Mouse (Mus musculus) forebrain, embryonic 16.5 days (tissue): ENCODE measurements around the gene 2310022B05Rik. TPM values are rescaled to one million over a fixed set of nuclear protein-coding genes. Genes with fewer than 3 reads are reported as not detected.

Experiments
- ATAC-seq: fragments of 200-750 bp; cut with Nextera tagmentation; 2 replicates; pipeline ENCODE4 v1.8.0; 2017; ENCODE audit warnings: mild to moderate bottlenecking, moderate library complexity
- H3K27ac ChIP-seq: fragments of 300-500 bp; sonication (generic); 2 replicates; pipeline ENCODE4 v1.5.1; 2014; ENCODE audit warnings: low read length, control low read depth
- H3K27me3 ChIP-seq: fragments of 300-500 bp; sonication (generic); replicated peaks from 2 replicates; pipeline ENCODE4 v1.6.1; 2014; ENCODE audit warnings: low read length; ENCODE audit not compliant: control insufficient read depth, insufficient read depth
- H3K36me3 ChIP-seq: fragments of 300-500 bp; sonication (generic); 2 replicates; pipeline ENCODE4 v1.6.1; 2014; ENCODE audit not compliant: control insufficient read depth, insufficient read depth
- H3K4me1 ChIP-seq: fragments of 300-500 bp; sonication (generic); replicated peaks from 2 replicates; pipeline ENCODE4 v1.6.1; 2014; ENCODE audit warnings: low read length; ENCODE audit not compliant: control insufficient read depth, insufficient read depth
- H3K4me2 ChIP-seq: fragments of 300-500 bp; sonication (generic); 2 replicates; pipeline ENCODE4 v1.6.1; 2014; ENCODE audit warnings: mild to moderate bottlenecking, low read length, control low read depth
- H3K4me3 ChIP-seq: fragments of 300-500 bp; sonication (generic); replicated peaks from 2 replicates; pipeline ENCODE4 v1.5.1; 2014; ENCODE audit warnings: mild to moderate bottlenecking, low read length, control low read depth
- H3K9ac ChIP-seq: fragments of 300-500 bp; sonication (generic); replicated peaks from 2 replicates; pipeline ENCODE4 v1.6.1; 2014; ENCODE audit warnings: low read depth, low read length, control low read depth
- H3K9me3 ChIP-seq: fragments of 300-500 bp; sonication (generic); 2 replicates; pipeline ENCODE4 v1.6.1; 2016; ENCODE audit warnings: low read length; ENCODE audit not compliant: control insufficient read depth
- WGBS: fragments of 180-500 bp; shearing (Covaris S2); extraction: QIAGEN DNeasy Blood & Tissue Kit; methylation state at CpG from one replicate; pipeline ENCODE4 v1.1.7; 2014; 5-methylcytosine and 5-hydroxymethylcytosine counted together
- polyA plus RNA-seq: library from polyadenylated mRNA; unstranded; fragments of >200 nt; fragmentation: Nextera tagmentation; extraction: Ambion mirVana; gene quantifications from 2 replicates; pipeline ENCODE4 v1.2.1, GENCODE M21; 2015

2310022B05Rik gene
- 26.0 and 29.4 TPM in 2 replicates for polyA plus RNA-seq

GRCm38 (mm10) chr8:124663112-124663873 is at the start of gene 2310022B05Rik:
TSS of gene 2310022B05Rik (minus strand) at chr8:124663369.
- WGBS = 1% methylated on average over 60 of the region's 69 CpGs
- H3K4me2 ChIP-seq = peak within 1 kb of the TSS; percentile 91
- H3K4me3 ChIP-seq = peak within 1 kb of the TSS; percentile 87
- peak; percentile 88 for ATAC-seq
- no peaks in the 10 kb centered on the region for H3K27me3 ChIP-seq
- H3K27ac ChIP-seq = peak within 1 kb of the TSS; percentile 89
- H3K9ac ChIP-seq = peak within 1 kb of the TSS; percentile 90
- H3K9me3 ChIP-seq = no peaks in the 10 kb centered on the region
- H3K4me1 ChIP-seq = peaks cover 43% of the 10 kb centered on the region
- peaks cover 2% of the 10 kb centered on the region; the same call in 1 of the 2 replicates for H3K36me3 ChIP-seq

GRCm38 (mm10) chr8:124705823-124706222 is 42.7 kb upstream of the 2310022B05Rik start:
- H3K9ac ChIP-seq = no peak overlapping the region
- no peaks in the 10 kb centered on the region for H3K27me3 ChIP-seq
- no peak for ATAC-seq
- no peaks in the 10 kb centered on the region for H3K4me1 ChIP-seq
- no peaks in the 10 kb centered on the region for H3K9me3 ChIP-seq
- H3K4me2 ChIP-seq = no peak overlapping the region
- peaks cover 20% of the 10 kb centered on the region for H3K36me3 ChIP-seq
- no peak overlapping the region for H3K4me3 ChIP-seq
- H3K27ac ChIP-seq = no peak overlapping the region
- 94% methylated on average over 8 of the region's 8 CpGs for WGBS

DNA sequence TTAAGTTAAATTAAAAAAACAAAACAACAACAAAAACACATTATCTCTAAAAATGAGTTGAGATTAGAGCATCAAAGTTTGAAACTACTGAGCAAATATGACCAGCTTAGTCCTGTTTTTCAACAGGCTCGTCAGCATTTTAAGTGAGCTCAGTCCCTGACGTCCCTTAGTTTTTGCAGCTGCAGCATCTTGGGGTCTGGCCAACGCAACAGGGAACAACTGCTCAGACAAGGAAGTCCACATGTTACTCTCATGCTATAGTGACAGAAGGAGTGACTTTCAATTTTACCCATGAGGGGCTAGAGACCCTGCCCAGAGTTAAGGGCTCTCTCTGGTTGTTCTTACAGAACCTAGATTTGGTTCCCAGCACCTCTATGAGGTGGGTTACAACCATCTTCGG is 41.2 kb upstream of the 2310022B05Rik start:
- WGBS = 87% methylated on average over 4 of the region's 4 CpGs
- no peak overlapping the region for H3K4me2 ChIP-seq
- no peak overlapping the region for H3K27ac ChIP-seq
- no peak overlapping the region for H3K9ac ChIP-seq
- no peak for ATAC-seq
- H3K27me3 ChIP-seq = no peaks in the 10 kb centered on the region
- H3K9me3 ChIP-seq = no peaks in the 10 kb centered on the region
- H3K36me3 ChIP-seq = peaks cover 16% of the 10 kb centered on the region
- H3K4me3 ChIP-seq = no peak overlapping the region
- H3K4me1 ChIP-seq = no peaks in the 10 kb centered on the region

- Histone ChIP-seq H3K9me3 (no peaks in the 10 kb centered on the region), H3K4me3 (no peak overlapping the region), H3K9ac (no peak overlapping the region), H3K4me1 (no peaks in the 10 kb centered on the region), H3K36me3 (peaks cover 12% of the 10 kb centered on the region), H3K27me3 (no peaks in the 10 kb centered on the region), H3K27ac (no peak overlapping the region), H3K4me2 (no peak overlapping the region)
- 81% methylated on average over 4 of the region's 4 CpGs for WGBS
- ATAC-seq = no peak
These were observed 40.4 kb upstream of the 2310022B05Rik start for GRCm38 (mm10) chr8:124703526-124703925.

DNA sequence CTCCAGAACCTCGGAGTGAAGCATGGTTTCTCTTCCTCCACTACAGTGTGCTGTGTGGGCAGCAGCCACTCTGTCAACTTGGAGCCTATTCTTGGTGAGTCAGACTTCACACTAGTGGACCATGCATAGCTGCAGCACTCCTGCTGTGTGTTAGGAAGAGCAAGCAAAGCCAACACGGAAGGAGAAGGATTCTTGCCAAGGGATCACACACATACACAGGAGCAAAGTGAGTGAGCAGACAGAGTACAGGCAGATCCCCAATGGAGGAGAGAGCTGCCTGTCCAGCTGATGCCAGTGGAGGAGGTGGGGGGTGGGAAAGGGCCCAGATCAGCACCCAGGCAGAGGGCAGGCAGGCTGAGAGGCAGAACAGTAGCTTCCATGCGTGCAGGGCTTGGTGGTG is 39.0 kb upstream of the 2310022B05Rik start:
- Histone ChIP-seq H3K36me3 (peaks cover 14% of the 10 kb centered on the region), H3K4me2 (no peak overlapping the region), H3K27me3 (no peaks in the 10 kb centered on the region), H3K27ac (no peak overlapping the region), H3K4me1 (no peaks in the 10 kb centered on the region), H3K9me3 (no peaks in the 10 kb centered on the region), H3K4me3 (no peak overlapping the region), H3K9ac (no peak overlapping the region)
- 81% methylated on average over 3 of the region's 3 CpGs for WGBS
- no peak for ATAC-seq

GRCm38 (mm10) chr8:124701023-124701422 is 37.9 kb upstream of the 2310022B05Rik start:
- ATAC-seq = no peak
- 95% methylated on average over 9 of the region's 9 CpGs for WGBS
- H3K4me3 ChIP-seq = no peak overlapping the region
- no peaks in the 10 kb centered on the region for H3K4me1 ChIP-seq
- H3K27ac ChIP-seq = no peak overlapping the region
- H3K9me3 ChIP-seq = no peaks in the 10 kb centered on the region
- peaks cover 13% of the 10 kb centered on the region for H3K36me3 ChIP-seq
- H3K4me2 ChIP-seq = no peak overlapping the region
- no peaks in the 10 kb centered on the region for H3K27me3 ChIP-seq
- H3K9ac ChIP-seq = no peak overlapping the region

GRCm38 (mm10) chr8:124700271-124700670 is 37.1 kb upstream of the 2310022B05Rik start:
- no peaks in the 10 kb centered on the region for H3K27me3 ChIP-seq
- WGBS = 90% methylated on average over 5 of the region's 5 CpGs
- no peak overlapping the region for H3K4me3 ChIP-seq
- H3K4me2 ChIP-seq = no peak overlapping the region
- ATAC-seq = no peak
- no peak overlapping the region for H3K27ac ChIP-seq
- H3K4me1 ChIP-seq = no peaks in the 10 kb centered on the region
- H3K9me3 ChIP-seq = no peaks in the 10 kb centered on the region
- H3K9ac ChIP-seq = no peak overlapping the region
- H3K36me3 ChIP-seq = peaks cover 12% of the 10 kb centered on the region

GRCm38 (mm10) chr8:124695424-124696100 is 32.4 kb upstream of the 2310022B05Rik start:
- Histone ChIP-seq H3K4me1 (no peaks in the 10 kb centered on the region), H3K27ac (no peak overlapping the region), H3K36me3 (peaks cover 5% of the 10 kb centered on the region), H3K9ac (no peak overlapping the region), H3K9me3 (no peaks in the 10 kb centered on the region), H3K27me3 (no peaks in the 10 kb centered on the region), H3K4me3 (no peak overlapping the region), H3K4me2 (no peak overlapping the region)
- WGBS = 90% methylated on average over 22 of the region's 22 CpGs
- no peak for ATAC-seq

DNA sequence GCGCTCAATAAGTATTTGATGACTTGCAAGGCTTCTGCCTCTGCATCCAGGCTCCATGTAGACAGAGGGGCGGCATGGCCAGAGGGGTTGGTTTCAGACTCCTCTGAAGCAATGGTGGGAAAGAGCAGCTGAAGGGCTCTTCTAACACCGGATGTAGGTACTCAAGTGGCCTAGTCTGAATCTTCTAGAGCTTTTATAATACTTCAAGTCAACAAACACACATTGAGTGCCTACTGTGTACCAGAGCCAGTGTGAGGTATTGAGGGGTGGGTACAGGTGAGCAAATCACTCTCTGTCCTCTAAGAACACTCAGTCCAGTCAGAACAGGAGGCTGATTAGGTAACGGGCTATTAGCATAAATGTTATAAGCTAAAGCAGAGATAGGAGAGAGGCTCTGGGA is 28.5 kb upstream of the 2310022B05Rik start:
- ATAC-seq = no peak
- Histone ChIP-seq H3K9ac (no peak overlapping the region), H3K9me3 (no peaks in the 10 kb centered on the region), H3K27me3 (no peaks in the 10 kb centered on the region), H3K36me3 (peaks cover 9% of the 10 kb centered on the region), H3K27ac (no peak overlapping the region), H3K4me2 (no peak overlapping the region), H3K4me1 (no peaks in the 10 kb centered on the region), H3K4me3 (no peak overlapping the region)
- 95% methylated on average over 4 of the region's 4 CpGs for WGBS
